Mouse (Mus musculus) gastrocnemius, adult 2 months (tissue): ENCODE measurements at regions not wholly inside any gene's neighbourhood (a gene's known extent, or its start where the extent isn't known, plus 50 kb on each side); places are given as distances from the start of the nearest gene placed in this dataset.

Experiments used
- DNase-seq: peaks from one replicate; pipeline ENCODE4 v3.0.0; 2022
- H3K27ac ChIP-seq: fragments of 200-600 bp; 2 replicates; pipeline ENCODE4 v1.8.1; 2022; ENCODE audit warnings: mild to moderate bottlenecking
- H3K4me3 ChIP-seq: fragments of 200-600 bp; 2 replicates; pipeline ENCODE4 v1.8.1; 2022; ENCODE audit warnings: mild to moderate bottlenecking, moderate library complexity
- CTCF ChIP-seq: fragments of 200-600 bp; IDR thresholded peaks from 2 replicates; pipeline ENCODE4 v1.8.1; 2022; ENCODE audit warnings: antibody characterized with exemption, mild to moderate bottlenecking, moderate library complexity
- intact Hi-C: fragments of 180-260 bp; cut with DNase I; formaldehyde crosslinking; loops from one replicate; pipeline ENCODE4 v1.15.1; 2025

GRCm38 (mm10) chr11:66806887-66807286 lies 104.9 kb upstream of the Pirt start:
- peak overlapping the region; percentile 4; the same call in 1 of the 2 replicates for H3K4me3 ChIP-seq
- no peak overlapping the region for H3K27ac ChIP-seq
- intact Hi-C loops: no loop called here
- DNase-seq: no peak
- no peak for TF ChIP-seq CTCF

- intact Hi-C loops: no loop called here
- Histone ChIP-seq H3K4me3 (no peak overlapping the region), H3K27ac (no peak overlapping the region)
- TF ChIP-seq CTCF: no peak
- DNase-seq: no peak
Observed at GRCm38 (mm10) chr11:66813310-66813709, 98.5 kb upstream of the Pirt start.

GRCm38 (mm10) chr11:66813731-66814130 lies 98.0 kb upstream of the Pirt start:
- no peak overlapping the region for H3K27ac ChIP-seq
- intact Hi-C loops: no loop called here
- no peak for DNase-seq
- TF ChIP-seq CTCF: no peak
- H3K4me3 ChIP-seq: no peak overlapping the region

- H3K4me3 ChIP-seq: no peak overlapping the region
- H3K27ac ChIP-seq: no peak overlapping the region
- intact Hi-C loops: no loop called here
- no peak for TF ChIP-seq CTCF
- DNase-seq: no peak
Observed at GRCm38 (mm10) chr11:66835864-66836263, 75.9 kb upstream of the Pirt start.

DNA sequence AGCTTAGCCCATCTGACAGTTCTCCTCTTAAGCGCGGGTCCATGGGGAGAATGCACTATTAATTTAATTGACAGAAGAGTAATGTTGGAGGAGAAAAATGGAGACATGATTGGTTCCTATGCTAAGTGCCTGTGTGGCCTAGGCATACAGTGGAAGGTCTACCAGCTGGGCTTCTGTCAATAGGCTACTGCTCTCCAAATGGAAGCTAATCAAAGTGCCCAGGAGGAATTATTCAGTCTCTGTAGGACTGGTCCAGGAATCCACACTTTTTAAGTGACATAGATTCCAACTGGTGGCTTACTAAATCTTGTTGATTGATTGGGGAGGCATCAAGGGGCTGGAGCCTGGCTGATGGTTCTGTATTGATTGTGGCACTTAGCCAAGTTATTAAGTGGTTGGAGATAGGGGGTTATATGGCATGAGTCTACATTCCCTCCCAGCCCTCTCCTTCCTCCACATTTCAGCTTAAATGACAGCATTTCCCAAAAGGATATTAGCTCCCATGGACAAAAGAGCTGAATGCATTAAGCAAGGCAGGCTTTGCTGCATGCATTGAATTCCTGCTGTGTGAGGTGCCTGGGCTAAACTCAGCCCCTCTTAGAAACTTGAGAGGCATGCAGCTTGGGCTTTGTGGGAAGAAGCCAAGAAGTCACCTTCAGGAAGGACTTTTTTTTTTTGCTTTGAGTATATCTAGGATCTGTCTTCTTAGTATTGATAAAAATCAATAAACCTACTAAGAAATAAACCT lies 75.0 kb upstream of the Pirt start:
- no peak for TF ChIP-seq CTCF
- DNase-seq: no peak
- no peak overlapping the region for H3K4me3 ChIP-seq
- H3K27ac ChIP-seq: no peak overlapping the region
- intact Hi-C loops: no loop called here

- Histone ChIP-seq H3K4me3 (no peak overlapping the region), H3K27ac (no peak overlapping the region)
- TF ChIP-seq CTCF: peak; percentile 6; the same call in 1 of the 2 replicates
- DNase-seq: no peak
- intact Hi-C loops: no loop called here
Observed at GRCm38 (mm10) chr11:66845238-66845637, 66.5 kb upstream of the Pirt start.

- no peak overlapping the region for H3K4me3 ChIP-seq
- intact Hi-C loops: no loop called here
- H3K27ac ChIP-seq: no peak overlapping the region
- no peak for DNase-seq
- TF ChIP-seq CTCF: no peak
Observed at GRCm38 (mm10) chr11:66846043-66846775, 65.6 kb upstream of the Pirt start.
